Mouse (Mus musculus) kidney, postnatal 25 days (tissue): ENCODE measurements around the gene Pik3cd.
A peak's percentile ranks its signal among the peaks of the same experiment; 100 is the strongest.
"Not testable (repeated sequence)": the region's sequence is repeated elsewhere in the genome, so short reads cannot be mapped to it uniquely, and the experiment has no call there.

Source experiments
- DNase-seq, 2 experiments: peaks; one replicate each; pipeline ENCODE4 v3.0.0; 2021; ENCODE audit warnings: mixed read lengths in 2 of 2

Pik3cd gene

GRCm38 (mm10) chr4:149648031-149648805 is 54.2 kb downstream of the Pik3cd start:
- no peak for DNase-seq

- no peak for DNase-seq
These were observed 56.6 kb downstream of the Pik3cd start for GRCm38 (mm10) chr4:149645761-149646160.

- no peak for DNase-seq
These were observed 60.4 kb downstream of the Pik3cd start for GRCm38 (mm10) chr4:149641956-149642355.

- no peak for DNase-seq
These were observed 61.0 kb downstream of the Pik3cd start for GRCm38 (mm10) chr4:149641400-149641799.

DNA sequence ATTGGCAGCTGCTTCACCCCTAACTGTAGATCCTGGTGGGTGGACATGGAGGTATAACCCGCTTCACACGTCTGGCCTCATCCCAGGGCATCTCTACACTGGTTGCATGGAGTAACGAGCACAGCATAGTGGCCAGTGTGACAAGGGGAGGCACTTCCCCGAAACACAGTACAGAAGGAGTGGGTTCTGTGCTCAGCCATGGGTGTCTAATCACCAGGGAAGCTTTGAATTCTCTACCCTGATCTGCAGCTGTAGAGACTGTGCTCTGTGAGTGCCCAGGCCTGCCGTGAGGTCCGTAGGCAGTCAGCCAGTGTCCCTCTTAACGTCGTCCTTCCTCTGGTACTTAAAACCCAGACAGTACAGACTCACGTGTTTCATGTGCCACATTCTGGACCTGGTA is 61.5 kb downstream of the Pik3cd start:
- no peak for DNase-seq

- no peak for DNase-seq
These were observed 64.4 kb downstream of the Pik3cd start for GRCm38 (mm10) chr4:149637942-149638341.

DNA sequence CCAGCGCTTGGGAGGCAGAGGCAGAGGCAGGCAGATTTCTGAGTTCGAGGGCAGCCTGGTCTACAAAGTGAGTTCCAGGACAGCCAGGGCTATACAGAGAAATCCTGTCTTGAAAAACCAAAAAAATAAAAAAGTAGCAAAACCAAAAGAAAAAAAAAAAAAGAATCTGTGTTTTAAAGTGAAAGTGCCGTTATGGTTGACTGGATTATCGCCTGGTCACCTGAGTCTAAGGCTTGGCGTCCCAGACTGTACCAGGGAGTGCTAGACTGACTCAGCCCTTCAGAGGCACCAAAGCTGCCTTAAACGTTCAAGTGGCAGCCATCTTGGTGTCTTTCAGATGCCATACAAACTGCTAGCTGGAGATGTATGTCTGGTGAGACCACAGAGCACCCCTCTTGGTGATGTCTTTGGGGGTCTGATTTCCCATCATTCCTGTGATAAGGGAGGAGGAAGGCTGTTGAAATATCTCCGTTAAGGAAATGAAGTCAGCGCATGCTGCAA is 66.4 kb downstream of the Pik3cd start:
- DNase-seq, result no peak

DNA sequence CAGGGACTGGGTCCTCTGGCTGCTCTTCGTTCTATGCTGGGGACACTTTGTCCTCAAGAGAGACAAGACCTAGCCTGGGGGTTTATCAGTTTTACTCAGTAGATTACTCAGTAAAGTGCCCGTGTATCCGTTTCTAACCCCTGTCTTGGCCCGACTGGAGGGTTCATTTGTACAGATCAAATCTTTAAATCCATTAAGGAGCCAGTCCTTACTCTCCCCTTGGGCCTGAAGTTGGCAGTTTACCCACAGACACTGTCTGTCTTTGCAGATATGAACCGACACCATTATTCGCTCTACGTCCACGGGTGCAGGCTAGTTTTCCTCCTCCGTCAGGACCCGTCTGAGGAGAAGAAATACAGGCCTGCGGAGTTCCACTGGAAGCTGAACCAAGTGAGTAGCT is 67.4 kb downstream of the Pik3cd start:
- DNase-seq, result no peak

GRCm38 (mm10) chr4:149634157-149634556 is 68.2 kb downstream of the Pik3cd start:
- DNase-seq, result no peak

GRCm38 (mm10) chr4:149632670-149633307 is 69.6 kb downstream of the Pik3cd start:
- DNase-seq, result no peak

GRCm38 (mm10) chr4:149628810-149629209 is 73.6 kb downstream of the Pik3cd start:
- DNase-seq, result no peak

GRCm38 (mm10) chr4:149628372-149628771 is 74.0 kb downstream of the Pik3cd start:
- peak; percentile 54 to 57 for DNase-seq

DNA sequence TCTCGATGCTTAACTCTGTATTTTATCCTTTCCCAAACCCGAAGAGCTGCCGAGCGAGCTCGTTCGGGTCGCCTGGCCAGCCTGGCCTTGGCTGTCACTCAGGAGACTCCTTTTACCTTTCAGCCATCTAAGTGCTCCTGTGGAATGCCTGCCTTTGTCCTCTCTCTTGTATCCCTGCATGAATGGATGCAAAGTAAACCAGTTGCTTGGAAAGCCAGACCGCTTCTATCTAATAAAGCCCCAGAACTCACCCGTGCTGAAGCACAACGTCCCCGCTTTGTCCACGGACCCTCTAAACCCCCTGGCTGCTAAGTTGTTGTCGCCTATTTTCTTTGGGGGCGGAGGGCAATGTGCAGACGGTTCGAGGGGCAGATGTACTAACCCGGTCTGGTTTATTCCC is 75.6 kb downstream of the Pik3cd start:
- DNase-seq, result no peak

- DNase-seq, result no peak
These were observed 78.7 kb downstream of the Pik3cd start for GRCm38 (mm10) chr4:149623711-149624110.

GRCm38 (mm10) chr4:149621286-149621685 is 81.1 kb downstream of the Pik3cd start:
- DNase-seq, result no peak

DNA sequence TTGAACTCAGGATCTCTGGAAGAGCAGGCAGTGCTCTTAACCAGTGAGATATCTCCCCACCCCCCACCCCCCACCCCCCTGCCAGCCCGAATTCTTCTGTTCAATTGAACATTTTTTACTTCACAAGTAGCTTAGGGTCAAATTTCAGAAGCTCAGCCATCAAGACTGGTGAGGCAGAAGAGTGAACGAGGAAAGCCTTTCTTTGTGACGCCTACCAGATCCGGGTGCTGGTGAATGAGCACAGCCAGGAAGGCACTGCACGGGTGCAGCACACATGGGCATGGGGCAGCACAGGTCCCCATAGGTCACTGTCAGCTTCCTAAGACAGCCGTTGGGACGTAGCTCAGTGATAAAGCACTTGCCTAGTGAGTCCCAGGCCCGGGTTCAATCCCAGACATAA is 82.4 kb downstream of the Pik3cd start:
- DNase-seq, result no peak

DNA sequence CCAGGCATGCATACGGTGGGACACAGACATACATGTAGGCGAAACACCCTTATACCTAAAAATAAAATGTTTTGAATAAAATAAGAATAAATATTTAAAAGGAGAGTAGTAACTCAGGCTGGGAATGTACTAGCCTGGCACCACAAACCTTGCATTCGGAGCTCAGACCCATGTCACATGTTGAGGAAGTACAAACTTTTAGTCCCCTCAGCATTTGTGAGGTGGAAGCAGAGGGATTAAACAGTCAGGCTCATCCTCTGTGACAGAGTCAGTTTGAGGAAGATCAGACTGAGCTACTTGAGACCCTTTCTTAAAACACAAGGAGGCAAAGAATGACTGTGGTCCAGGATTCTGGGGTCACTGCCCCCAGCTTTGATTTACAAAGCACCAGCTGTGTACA is 85.4 kb downstream of the Pik3cd start:
- DNase-seq, result not testable (repeated sequence)

DNA sequence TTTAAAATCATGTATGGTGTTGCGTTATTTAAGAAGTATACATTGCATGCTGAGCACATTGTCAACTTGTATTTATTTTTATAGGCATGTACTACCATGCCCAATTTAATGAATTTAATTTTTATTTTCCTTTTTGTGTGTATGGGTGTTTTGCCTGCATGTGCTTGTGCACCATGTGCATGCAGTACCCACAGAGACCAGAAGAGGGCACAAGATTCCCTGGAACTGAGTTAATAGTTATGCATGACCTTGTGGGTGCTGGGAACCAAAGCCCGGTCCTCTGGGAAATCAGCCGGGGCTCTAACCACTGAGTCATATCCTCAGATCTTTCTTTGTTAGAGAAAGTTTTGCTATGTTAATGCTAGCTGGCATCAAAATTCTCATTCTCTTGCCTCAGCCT is 87.5 kb downstream of the Pik3cd start:
- no peak for DNase-seq

DNA sequence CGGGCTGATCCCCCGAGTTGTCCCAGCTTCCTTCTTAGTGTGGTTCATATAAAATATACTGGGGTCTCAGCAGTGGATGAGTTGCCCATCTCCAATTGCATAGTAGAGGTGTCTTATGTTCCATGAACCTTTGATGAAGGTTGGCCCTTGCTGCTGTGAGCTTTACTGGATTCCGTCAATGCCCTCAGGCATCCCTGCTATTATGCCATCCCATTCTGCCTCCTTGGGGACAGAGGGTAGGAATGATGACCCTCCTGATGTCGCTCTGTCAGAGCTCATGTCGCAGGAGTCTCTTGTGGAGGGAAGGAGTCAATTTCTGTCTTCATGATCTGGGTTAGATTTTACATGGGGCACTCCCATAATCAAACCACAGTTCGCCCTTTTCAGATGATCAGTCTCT is 88.9 kb downstream of the Pik3cd start:
- not testable (repeated sequence) for DNase-seq

- peak in 1 of 2 experiments; percentile 70 for DNase-seq
These were observed 90.9 kb downstream of the Pik3cd start for GRCm38 (mm10) chr4:149611376-149612044.

DNA sequence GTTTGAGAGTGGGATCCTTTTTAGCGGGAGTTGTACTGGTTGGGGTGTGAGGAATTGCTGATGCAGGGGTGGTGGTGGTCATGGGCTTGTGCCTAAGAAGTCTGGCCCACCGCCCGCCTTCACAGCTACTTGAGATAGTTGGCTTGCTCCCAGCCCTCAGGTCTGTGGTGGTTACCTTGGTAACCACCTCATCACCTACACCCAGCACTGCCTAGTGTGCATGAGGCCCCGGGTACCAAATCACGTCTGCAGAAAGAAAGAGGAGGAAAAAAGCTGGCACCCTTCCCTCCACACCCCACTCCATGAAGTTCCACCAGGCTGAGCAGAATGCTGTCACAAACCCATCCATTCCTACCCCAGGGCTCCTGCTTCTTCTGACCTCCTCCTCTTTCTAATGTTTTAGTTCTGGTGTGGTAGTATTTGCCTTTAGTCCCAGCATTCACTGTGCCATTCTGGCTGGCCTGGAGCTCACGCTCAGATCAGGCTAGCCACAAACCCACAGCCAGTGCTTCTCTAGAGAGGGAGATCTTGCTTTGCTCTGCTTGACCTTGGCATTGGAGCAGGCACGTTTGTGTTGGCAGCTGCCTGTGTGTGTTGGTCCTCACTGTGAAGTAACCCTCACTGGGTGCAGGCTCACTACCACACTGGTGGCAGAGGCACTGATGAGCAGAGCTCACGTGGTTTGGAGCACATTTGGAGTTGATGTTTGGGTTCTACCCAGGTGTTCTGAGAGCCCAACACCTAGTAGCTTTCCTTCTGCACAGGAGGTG is 92.9 kb downstream of the Pik3cd start:
- no peak for DNase-seq

GRCm38 (mm10) chr4:149608309-149608638 is 94.1 kb downstream of the Pik3cd start:
- DNase-seq, result no peak
